Mouse (Mus musculus): ENCODE results near the gene Aff1. TPM values are rescaled to one million over a fixed set of nuclear protein-coding genes. Genes with fewer than 3 reads are reported as not detected.

The Aff1 gene
- polyA plus RNA-seq, 1 experiment = 13.6 TPM

DNA sequence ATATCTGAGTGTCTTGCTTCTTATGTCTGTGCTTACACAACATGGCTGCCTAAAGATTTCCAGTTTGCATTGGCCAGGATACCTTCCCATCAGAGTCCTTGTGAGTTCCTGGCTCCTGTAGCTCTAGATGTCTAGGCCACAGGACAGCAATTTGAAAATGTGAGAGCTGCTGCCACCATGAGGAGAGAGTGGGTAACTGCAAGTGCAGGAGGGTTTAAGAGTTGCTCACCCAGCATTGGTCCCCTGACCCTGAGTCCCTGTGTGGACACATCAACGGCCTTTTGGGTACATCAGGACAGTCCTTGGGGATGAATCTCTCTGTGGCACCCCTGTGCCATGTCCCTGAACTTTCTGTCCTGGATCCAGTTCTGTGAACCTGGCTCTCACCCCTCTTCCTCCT, 125.6 kb downstream of the Aff1 start:
- peaks cover 92% of the 10 kb centered on the region for H3K36me3 ChIP-seq (replicated peaks; ENCODE audit: low read length)
- H3K27me3 ChIP-seq (replicated peaks) = no peaks in the 10 kb centered on the region
- no peak overlapping the region for H3K4me3 ChIP-seq (replicated peaks)
- H3K4me1 ChIP-seq = peaks cover 48% of the 10 kb centered on the region
- TF ChIP-seq FLI1 (IDR thresholded peaks at IDR 0.05; ENCODE audit: low read length) (no peak), GATA1 (IDR thresholded peaks at IDR 0.05; ENCODE audit: borderline replicate concordance, low read length) (no peak)
- H3K9me3 ChIP-seq = no peaks in the 10 kb centered on the region

DNA sequence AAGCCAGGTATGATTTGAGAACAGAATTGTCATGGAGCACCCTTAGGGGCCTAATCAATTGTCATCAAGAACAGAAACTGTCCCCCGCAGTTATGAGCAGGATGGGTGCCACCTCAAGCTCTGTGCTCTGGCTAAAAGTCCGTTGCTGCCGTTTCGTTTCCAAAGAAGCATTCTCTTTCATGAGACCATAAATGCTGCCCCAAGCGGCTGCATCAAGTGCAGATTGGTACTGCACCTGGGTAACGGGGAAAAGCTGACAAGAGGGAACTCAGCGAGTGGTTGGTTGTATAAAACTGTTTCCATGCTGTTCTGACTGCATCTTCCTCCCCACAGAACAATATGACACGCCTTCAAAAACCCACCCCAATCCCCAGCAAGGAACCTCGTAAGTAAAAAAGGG, 126.4 kb downstream of the Aff1 start:
- Histone ChIP-seq H3K36me3 (replicated peaks; ENCODE audit: low read length) (peaks cover 90% of the 10 kb centered on the region), H3K27me3 (replicated peaks) (no peaks in the 10 kb centered on the region), H3K4me3 (replicated peaks) (no peak overlapping the region), H3K4me1 (peaks cover 44% of the 10 kb centered on the region), H3K9me3 (no peaks in the 10 kb centered on the region)
- TF ChIP-seq GATA1 (IDR thresholded peaks at IDR 0.05; ENCODE audit: borderline replicate concordance, low read length) (no peak), FLI1 (IDR thresholded peaks at IDR 0.05; ENCODE audit: low read length) (no peak)

DNA sequence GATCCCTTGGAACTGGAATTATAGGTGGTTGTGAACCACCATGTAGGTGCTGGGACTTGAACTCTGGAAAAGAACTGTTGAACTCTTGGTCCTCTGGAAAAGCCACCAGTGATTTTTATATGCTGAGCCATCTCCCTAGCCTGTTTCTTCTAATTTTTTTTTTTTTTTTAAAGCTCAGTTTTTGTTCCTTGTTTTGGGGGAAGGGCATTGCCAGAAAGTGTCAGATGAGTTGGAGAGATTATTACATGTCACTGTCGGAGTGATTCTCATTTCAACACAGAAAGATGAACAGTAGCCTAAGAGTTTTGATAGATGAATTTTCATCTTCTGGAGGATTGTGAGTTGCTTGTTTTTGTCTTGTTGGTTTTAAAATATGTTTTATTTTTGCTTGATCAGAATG, 127.5 kb downstream of the Aff1 start:
- peaks cover 35% of the 10 kb centered on the region for H3K4me1 ChIP-seq
- no peak for TF ChIP-seq GATA1 (IDR thresholded peaks at IDR 0.05; ENCODE audit: borderline replicate concordance, low read length)
- TF ChIP-seq FLI1 (IDR thresholded peaks at IDR 0.05; ENCODE audit: low read length) = no peak
- H3K4me3 ChIP-seq (replicated peaks) = no peak overlapping the region
- no peaks in the 10 kb centered on the region for H3K27me3 ChIP-seq (replicated peaks)
- H3K36me3 ChIP-seq (replicated peaks; ENCODE audit: low read length) = peaks cover 85% of the 10 kb centered on the region
- H3K9me3 ChIP-seq = no peaks in the 10 kb centered on the region

DNA sequence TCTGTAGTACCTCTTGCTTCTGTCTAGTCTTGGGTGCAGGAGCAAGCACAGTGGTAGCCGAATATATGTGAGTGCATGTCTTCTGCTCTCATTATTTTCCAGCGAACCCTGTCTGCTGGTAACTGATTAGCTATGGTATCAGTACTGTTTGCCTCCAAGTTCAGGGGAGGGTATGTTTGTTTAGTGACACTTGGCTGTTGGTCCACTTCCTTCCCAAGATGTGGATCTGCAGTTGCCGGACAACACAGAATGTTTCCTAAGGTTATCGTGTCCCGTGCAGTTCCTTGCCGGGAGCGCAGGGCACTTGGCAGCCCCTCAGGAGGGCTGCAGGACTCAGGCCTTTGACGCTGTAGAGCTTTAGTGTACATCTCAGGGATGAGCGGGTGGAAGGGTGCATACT, 128.9 kb downstream of the Aff1 start:
- no peaks in the 10 kb centered on the region for H3K27me3 ChIP-seq (replicated peaks)
- no peak overlapping the region for H3K4me3 ChIP-seq (replicated peaks)
- no peak for TF ChIP-seq FLI1 (IDR thresholded peaks at IDR 0.05; ENCODE audit: low read length)
- TF ChIP-seq GATA1 (IDR thresholded peaks at IDR 0.05; ENCODE audit: borderline replicate concordance, low read length) = no peak
- H3K4me1 ChIP-seq = peaks cover 31% of the 10 kb centered on the region
- no peaks in the 10 kb centered on the region for H3K9me3 ChIP-seq
- peaks cover 81% of the 10 kb centered on the region for H3K36me3 ChIP-seq (replicated peaks; ENCODE audit: low read length)

DNA sequence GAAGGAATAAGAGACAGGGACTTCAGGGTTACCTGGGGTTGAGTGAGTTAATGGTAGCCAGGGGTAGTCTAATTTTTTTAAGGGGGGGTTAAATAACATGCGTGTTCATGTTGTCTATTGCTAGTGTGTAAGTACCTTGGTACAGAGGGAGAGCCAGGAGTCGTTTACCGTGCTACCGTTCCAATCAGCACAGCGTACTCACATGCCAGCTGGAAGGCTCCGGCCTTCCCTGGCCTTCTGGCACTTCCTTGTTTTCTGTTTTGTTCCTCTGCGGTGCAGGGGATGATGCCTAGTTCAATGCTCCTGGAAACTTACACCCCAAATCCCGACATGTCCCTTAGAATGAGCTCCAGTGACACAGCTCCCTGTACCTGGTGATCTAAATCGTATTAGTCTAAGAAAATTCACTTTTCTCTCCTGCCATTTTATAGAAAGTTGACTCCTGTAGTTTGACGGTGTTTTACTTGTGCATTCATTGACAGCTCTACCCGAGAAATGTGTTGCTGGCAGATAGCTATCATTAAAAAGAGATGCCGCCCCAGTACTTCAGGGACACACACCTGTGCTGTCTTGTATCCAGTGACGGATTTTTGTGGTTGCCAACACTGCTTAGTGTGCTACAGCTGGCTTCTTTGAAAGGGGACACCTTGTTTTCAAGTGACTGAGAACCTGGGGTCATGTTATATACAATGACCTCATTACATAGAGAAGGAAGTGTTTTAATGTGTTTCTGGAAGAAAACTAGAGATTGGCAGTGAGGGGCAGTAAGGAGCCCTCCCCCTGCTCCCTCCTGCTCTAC, 129.5 kb downstream of the Aff1 start:
- no peaks in the 10 kb centered on the region for H3K27me3 ChIP-seq (replicated peaks)
- no peaks in the 10 kb centered on the region for H3K9me3 ChIP-seq
- H3K4me1 ChIP-seq = peaks cover 29% of the 10 kb centered on the region
- peaks cover 81% of the 10 kb centered on the region for H3K36me3 ChIP-seq (replicated peaks; ENCODE audit: low read length)
- H3K4me3 ChIP-seq (replicated peaks) = no peak overlapping the region
- TF ChIP-seq GATA1 (IDR thresholded peaks at IDR 0.05; ENCODE audit: borderline replicate concordance, low read length) (no peak), FLI1 (IDR thresholded peaks at IDR 0.05; ENCODE audit: low read length) (no peak)

DNA sequence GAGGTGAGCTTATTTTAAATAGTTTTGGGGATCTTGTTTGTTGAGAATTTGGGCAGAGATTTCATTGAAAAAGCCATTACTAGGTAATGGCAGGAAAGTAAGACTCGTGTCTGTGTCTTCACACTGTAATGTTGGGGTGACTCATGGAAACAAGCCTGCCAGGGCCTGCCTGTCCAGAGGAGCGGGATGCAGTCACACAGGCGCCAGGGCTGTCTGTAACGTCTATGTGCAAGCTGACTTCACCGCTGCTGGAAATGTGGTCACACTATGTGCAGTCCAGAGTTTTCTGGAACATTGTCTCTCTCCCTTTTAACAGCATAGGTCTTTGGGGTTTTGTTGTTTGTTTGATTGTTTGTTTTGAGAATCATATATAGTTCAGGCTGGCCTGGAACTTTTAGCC, 130.8 kb downstream of the Aff1 start:
- no peak for TF ChIP-seq GATA1 (IDR thresholded peaks at IDR 0.05; ENCODE audit: borderline replicate concordance, low read length)
- no peak for TF ChIP-seq FLI1 (IDR thresholded peaks at IDR 0.05; ENCODE audit: low read length)
- Histone ChIP-seq H3K27me3 (replicated peaks) (no peaks in the 10 kb centered on the region), H3K4me3 (replicated peaks) (no peak overlapping the region), H3K4me1 (peaks cover 24% of the 10 kb centered on the region), H3K9me3 (no peaks in the 10 kb centered on the region), H3K36me3 (replicated peaks; ENCODE audit: low read length) (peaks cover 84% of the 10 kb centered on the region)

DNA sequence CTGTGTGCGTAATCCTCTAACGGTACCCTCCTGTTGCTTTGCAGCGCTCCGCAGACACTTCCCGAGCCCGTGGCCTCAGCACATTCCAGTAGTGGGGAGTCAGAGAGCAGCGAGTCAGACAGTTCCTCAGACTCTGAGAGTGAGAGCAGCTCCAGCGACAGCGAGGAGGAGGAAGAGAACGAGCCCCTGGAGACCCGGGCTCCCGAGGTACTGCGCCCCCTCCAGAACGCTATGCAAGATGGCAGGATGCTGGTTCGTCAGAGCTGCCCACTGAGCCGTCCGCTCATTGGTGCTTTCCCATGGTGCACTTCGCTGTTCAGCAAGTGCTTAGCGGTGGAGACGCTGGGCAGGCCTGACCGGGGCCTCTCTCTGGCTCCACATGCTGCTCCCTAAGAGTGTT, 136.1 kb downstream of the Aff1 start:
- Histone ChIP-seq H3K4me3 (replicated peaks) (no peak overlapping the region), H3K4me1 (peaks cover 7% of the 10 kb centered on the region), H3K9me3 (no peaks in the 10 kb centered on the region), H3K36me3 (replicated peaks; ENCODE audit: low read length) (peaks cover 90% of the 10 kb centered on the region), H3K27me3 (replicated peaks) (no peaks in the 10 kb centered on the region)
- TF ChIP-seq FLI1 (IDR thresholded peaks at IDR 0.05; ENCODE audit: low read length) (no peak), GATA1 (IDR thresholded peaks at IDR 0.05; ENCODE audit: borderline replicate concordance, low read length) (no peak)

DNA sequence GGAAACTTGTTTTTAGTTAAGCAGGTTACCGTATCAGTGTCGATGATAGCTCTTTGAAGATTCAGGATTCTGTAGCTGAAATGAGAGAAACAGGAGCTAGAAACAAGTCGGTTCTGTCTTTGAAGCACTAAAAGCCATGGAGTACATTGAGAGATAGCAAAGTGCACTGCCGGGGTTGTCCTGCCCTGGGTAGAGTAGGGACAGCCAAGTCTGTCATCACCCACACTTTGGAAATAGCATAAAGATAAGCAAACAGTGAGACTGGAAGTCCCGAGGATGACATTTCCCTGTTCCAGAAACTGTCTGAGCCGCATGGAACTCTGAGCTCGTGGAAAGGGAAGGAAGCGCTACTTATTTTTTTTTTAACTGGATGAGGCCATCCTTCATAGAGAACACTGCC, 136.6 kb downstream of the Aff1 start:
- Histone ChIP-seq H3K9me3 (no peaks in the 10 kb centered on the region), H3K4me3 (replicated peaks) (no peak overlapping the region), H3K27me3 (replicated peaks) (no peaks in the 10 kb centered on the region), H3K36me3 (replicated peaks; ENCODE audit: low read length) (peaks cover 90% of the 10 kb centered on the region), H3K4me1 (peaks cover 7% of the 10 kb centered on the region)
- TF ChIP-seq GATA1 (IDR thresholded peaks at IDR 0.05; ENCODE audit: borderline replicate concordance, low read length) (no peak), FLI1 (IDR thresholded peaks at IDR 0.05; ENCODE audit: low read length) (no peak)

DNA sequence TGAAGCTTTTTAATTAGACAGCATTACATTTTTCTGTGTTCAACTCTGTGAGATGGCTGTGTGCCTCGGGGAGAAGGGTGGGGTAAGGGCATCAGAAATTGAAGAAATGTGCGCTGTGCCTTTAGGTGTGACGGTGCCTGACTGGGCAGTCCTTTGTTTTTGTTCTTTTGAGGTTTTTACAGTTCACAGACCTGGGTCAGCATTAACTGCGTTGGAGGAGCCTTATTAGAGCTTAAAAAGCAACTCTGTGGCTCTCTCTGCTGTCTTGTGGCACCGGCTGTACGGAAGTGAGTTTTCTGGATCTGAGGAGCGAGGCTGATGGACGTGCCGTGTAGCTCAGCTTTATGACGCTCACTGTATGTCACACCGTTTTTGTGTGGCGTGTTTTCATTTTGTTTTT, 137.0 kb downstream of the Aff1 start:
- H3K4me3 ChIP-seq (replicated peaks) = no peak overlapping the region
- no peaks in the 10 kb centered on the region for H3K9me3 ChIP-seq
- H3K4me1 ChIP-seq = peaks cover 7% of the 10 kb centered on the region
- peaks cover 90% of the 10 kb centered on the region for H3K36me3 ChIP-seq (replicated peaks; ENCODE audit: low read length)
- no peaks in the 10 kb centered on the region for H3K27me3 ChIP-seq (replicated peaks)
- no peak for TF ChIP-seq FLI1 (IDR thresholded peaks at IDR 0.05; ENCODE audit: low read length)
- no peak for TF ChIP-seq GATA1 (IDR thresholded peaks at IDR 0.05; ENCODE audit: borderline replicate concordance, low read length)

DNA sequence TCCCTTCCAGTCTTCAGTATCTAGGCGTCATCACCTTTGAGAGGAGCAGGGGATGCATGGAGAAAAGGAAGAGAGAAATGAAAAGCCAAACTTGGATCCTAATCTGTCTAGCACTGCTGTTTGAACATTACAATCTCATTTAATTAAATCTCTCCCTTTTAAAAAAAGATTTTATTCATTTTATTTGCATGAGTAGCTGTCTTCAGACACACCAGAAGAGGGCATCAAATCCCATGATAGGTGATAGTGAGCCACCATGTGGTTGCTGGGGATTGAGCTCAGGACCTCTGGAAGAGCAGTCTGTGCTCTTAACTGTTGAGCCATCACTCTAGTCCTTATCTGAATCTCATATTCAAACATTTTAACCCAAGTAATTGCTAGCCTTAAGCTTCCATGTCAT, 138.7 kb downstream of the Aff1 start:
- no peak overlapping the region for H3K4me3 ChIP-seq (replicated peaks)
- H3K36me3 ChIP-seq (replicated peaks; ENCODE audit: low read length) = peaks cover 100% of the 10 kb centered on the region
- H3K27me3 ChIP-seq (replicated peaks) = no peaks in the 10 kb centered on the region
- TF ChIP-seq FLI1 (IDR thresholded peaks at IDR 0.05; ENCODE audit: low read length) = no peak
- TF ChIP-seq GATA1 (IDR thresholded peaks at IDR 0.05; ENCODE audit: borderline replicate concordance, low read length) = no peak
- H3K9me3 ChIP-seq = no peaks in the 10 kb centered on the region
- peaks cover 13% of the 10 kb centered on the region for H3K4me1 ChIP-seq

Measured in megakaryocyte, embryonic 14.5 days (primary cell).